Mouse (Mus musculus): ENCODE results near the gene Cd7. TPM values are rescaled to one million over a fixed set of nuclear protein-coding genes. Genes with fewer than 3 reads are reported as not detected.
"Not testable (repeated sequence)": the region's sequence is repeated elsewhere in the genome, so short reads cannot be mapped to it uniquely, and the experiment has no call there.

Gene Cd7
- polyA plus RNA-seq, 1 experiment: not detected

- no peak for TF ChIP-seq FOSL1 (IDR thresholded peaks at IDR 0.05; ENCODE audit: insufficient read depth, low read length, poor library complexity, severe bottlenecking)
- no peak for TF ChIP-seq MAX (IDR thresholded peaks at IDR 0.05)
- TF ChIP-seq MYOD1 (IDR thresholded peaks at IDR 0.05; ENCODE audit: control insufficient read depth, insufficient read length, low read depth): no peak
- no peak for TF ChIP-seq MYOG (IDR thresholded peaks at IDR 0.05; ENCODE audit: control insufficient read depth, extremely low read depth, insufficient read length)
- TF ChIP-seq CEBPB (IDR thresholded peaks at IDR 0.05; ENCODE audit: low read depth): no peak
- no peak for TF ChIP-seq CTCF (IDR thresholded peaks at IDR 0.05; ENCODE audit: control insufficient read depth, insufficient read depth, insufficient read length)
- no peak for TF ChIP-seq USF1 (IDR thresholded peaks at IDR 0.05; ENCODE audit: low read depth)
Observed at GRCm38 (mm10) chr11:121081120-121081519, 41.9 kb upstream of the Cd7 start, which contains the start of gene Sectm1a. TSS of gene Sectm1a (minus strand) at chr11:121081220.

GRCm38 (mm10) chr11:121080330-121080729, 41.1 kb upstream of the Cd7 start:
- TF ChIP-seq MYOG (IDR thresholded peaks at IDR 0.05; ENCODE audit: control insufficient read depth, extremely low read depth, insufficient read length): no peak
- no peak for TF ChIP-seq FOSL1 (IDR thresholded peaks at IDR 0.05; ENCODE audit: insufficient read depth, low read length, poor library complexity, severe bottlenecking)
- TF ChIP-seq CTCF (IDR thresholded peaks at IDR 0.05; ENCODE audit: control insufficient read depth, insufficient read depth, insufficient read length): no peak
- TF ChIP-seq USF1 (IDR thresholded peaks at IDR 0.05; ENCODE audit: low read depth): no peak
- no peak for TF ChIP-seq MAX (IDR thresholded peaks at IDR 0.05)
- no peak for TF ChIP-seq CEBPB (IDR thresholded peaks at IDR 0.05; ENCODE audit: low read depth)
- no peak for TF ChIP-seq MYOD1 (IDR thresholded peaks at IDR 0.05; ENCODE audit: control insufficient read depth, insufficient read length, low read depth)
- Histone ChIP-seq H3K36me3 (ENCODE audit: control insufficient read depth, insufficient read depth) (no peaks in the 10 kb centered on the region), H3K79me2 (ENCODE audit: control insufficient read depth, insufficient read depth) (no peaks in the 10 kb centered on the region), H3K4me3 (ENCODE audit: insufficient read depth, poor library complexity, severe bottlenecking) (no peak overlapping the region), H3K79me3 (ENCODE audit: low read depth) (no peaks in the 10 kb centered on the region), H3ac (ENCODE audit: control insufficient read depth, insufficient read length, low read depth) (no peak overlapping the region), H3K27me3 (ENCODE audit: control insufficient read depth, insufficient read depth, insufficient read length) (peaks cover 26% of the 10 kb centered on the region)

More at GRCm38 (mm10) chr11:121081120-121081519, 41.9 kb upstream of the Cd7 start, which contains the start of gene Sectm1a:
- Histone ChIP-seq H3K4me3 (ENCODE audit: insufficient read depth, poor library complexity, severe bottlenecking) (no peak within 1 kb of the TSS), H3K27me3 (ENCODE audit: control insufficient read depth, insufficient read depth, insufficient read length) (peaks cover 26% of the 10 kb centered on the region), H3K36me3 (ENCODE audit: control insufficient read depth, insufficient read depth) (no peaks in the 10 kb centered on the region), H3K79me2 (ENCODE audit: control insufficient read depth, insufficient read depth) (no peaks in the 10 kb centered on the region), H3K79me3 (ENCODE audit: low read depth) (no peaks in the 10 kb centered on the region), H3ac (ENCODE audit: control insufficient read depth, insufficient read length, low read depth) (no peak within 1 kb of the TSS)

- no peak overlapping the region for H3K4me3 ChIP-seq (ENCODE audit: insufficient read depth, poor library complexity, severe bottlenecking)
- no peaks in the 10 kb centered on the region for H3K79me3 ChIP-seq (ENCODE audit: low read depth)
- H3ac ChIP-seq (ENCODE audit: control insufficient read depth, insufficient read length, low read depth): no peak overlapping the region
- no peaks in the 10 kb centered on the region for H3K36me3 ChIP-seq (ENCODE audit: control insufficient read depth, insufficient read depth)
- TF ChIP-seq CEBPB (IDR thresholded peaks at IDR 0.05; ENCODE audit: low read depth): peak; percentile 13
- TF ChIP-seq MAX (IDR thresholded peaks at IDR 0.05): no peak
- TF ChIP-seq MYOD1 (IDR thresholded peaks at IDR 0.05; ENCODE audit: control insufficient read depth, insufficient read length, low read depth): no peak
- H3K79me2 ChIP-seq (ENCODE audit: control insufficient read depth, insufficient read depth): no peaks in the 10 kb centered on the region
- peaks cover 24% of the 10 kb centered on the region for H3K27me3 ChIP-seq (ENCODE audit: control insufficient read depth, insufficient read depth, insufficient read length)
Observed at GRCm38 (mm10) chr11:121075655-121076054, 36.4 kb upstream of the Cd7 start.

- H3K36me3 ChIP-seq (ENCODE audit: control insufficient read depth, insufficient read depth); H3K79me3 ChIP-seq (ENCODE audit: low read depth); H3ac ChIP-seq (ENCODE audit: control insufficient read depth, insufficient read length, low read depth); H3K79me2 ChIP-seq (ENCODE audit: control insufficient read depth, insufficient read depth); H3K4me3 ChIP-seq (ENCODE audit: insufficient read depth, poor library complexity, severe bottlenecking): not testable (repeated sequence)
- H3K27me3 ChIP-seq (ENCODE audit: control insufficient read depth, insufficient read depth, insufficient read length): peaks cover 18% of the 10 kb centered on the region
Observed at GRCm38 (mm10) chr11:121069662-121070061, 30.4 kb upstream of the Cd7 start.

- Histone ChIP-seq H3ac (ENCODE audit: control insufficient read depth, insufficient read length, low read depth) (no peak overlapping the region), H3K27me3 (ENCODE audit: control insufficient read depth, insufficient read depth, insufficient read length) (peaks cover 28% of the 10 kb centered on the region), H3K36me3 (ENCODE audit: control insufficient read depth, insufficient read depth) (no peaks in the 10 kb centered on the region), H3K4me3 (ENCODE audit: insufficient read depth, poor library complexity, severe bottlenecking) (no peak overlapping the region), H3K79me2 (ENCODE audit: control insufficient read depth, insufficient read depth) (no peaks in the 10 kb centered on the region), H3K79me3 (ENCODE audit: low read depth) (no peaks in the 10 kb centered on the region)
- TF ChIP-seq MYOG (IDR thresholded peaks at IDR 0.05; ENCODE audit: control insufficient read depth, extremely low read depth, insufficient read length): no peak
Observed at GRCm38 (mm10) chr11:121067895-121068294, 28.7 kb upstream of the Cd7 start.

GRCm38 (mm10) chr11:121064197-121064596, 25.0 kb upstream of the Cd7 start:
- no peak for TF ChIP-seq FOSL1 (IDR thresholded peaks at IDR 0.05; ENCODE audit: insufficient read depth, low read length, poor library complexity, severe bottlenecking)
- no peak for TF ChIP-seq CEBPB (IDR thresholded peaks at IDR 0.05; ENCODE audit: low read depth)
- TF ChIP-seq MYOD1 (IDR thresholded peaks at IDR 0.05; ENCODE audit: control insufficient read depth, insufficient read length, low read depth): no peak
- peak; percentile 11 for TF ChIP-seq CTCF (IDR thresholded peaks at IDR 0.05; ENCODE audit: control insufficient read depth, insufficient read depth, insufficient read length)
- no peak for TF ChIP-seq MYOG (IDR thresholded peaks at IDR 0.05; ENCODE audit: control insufficient read depth, extremely low read depth, insufficient read length)
- no peaks in the 10 kb centered on the region for H3K36me3 ChIP-seq (ENCODE audit: control insufficient read depth, insufficient read depth)

More at GRCm38 (mm10) chr11:121064197-121064596, 25.0 kb upstream of the Cd7 start:
- H3ac ChIP-seq (ENCODE audit: control insufficient read depth, insufficient read length, low read depth): no peak overlapping the region
- no peak overlapping the region for H3K4me3 ChIP-seq (ENCODE audit: insufficient read depth, poor library complexity, severe bottlenecking)
- no peaks in the 10 kb centered on the region for H3K79me3 ChIP-seq (ENCODE audit: low read depth)
- peaks cover 28% of the 10 kb centered on the region for H3K27me3 ChIP-seq (ENCODE audit: control insufficient read depth, insufficient read depth, insufficient read length)
- H3K79me2 ChIP-seq (ENCODE audit: control insufficient read depth, insufficient read depth): no peaks in the 10 kb centered on the region
